In the genomic region with DNA sequence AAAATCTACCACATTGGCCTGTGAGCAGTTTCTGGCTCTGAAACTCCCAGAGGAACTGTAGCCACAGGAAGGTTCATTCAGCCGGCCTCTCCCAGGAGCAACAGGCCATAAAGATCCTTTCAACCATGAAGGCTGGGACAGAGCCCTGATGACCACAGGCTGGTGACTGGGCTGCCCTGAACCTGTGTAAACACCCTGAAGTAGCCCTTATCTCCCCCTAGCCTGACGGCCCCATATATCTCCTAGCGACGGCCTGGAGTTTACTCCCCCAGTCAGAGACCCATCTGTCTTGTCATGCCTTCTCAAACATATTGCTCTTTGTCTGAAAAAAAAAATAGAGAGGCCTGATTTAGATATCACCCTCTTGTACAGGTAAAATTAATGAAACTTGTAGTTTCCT, we compare ENCODE assay signal across 6 mouse cellular contexts.
A peak's percentile ranks its signal among the peaks of the same experiment; 100 is the strongest.
DNase-seq lines count a peak whose midpoint lies in the region; ATAC-seq lines count a peak whose summit lies in the region.
"Not testable (repeated sequence)": the region's sequence is repeated elsewhere in the genome, so short reads cannot be mapped to it uniquely, and the experiment has no call there.

No protein-coding gene starts in this region.

- not testable (repeated sequence) for H3K9me3 ChIP-seq in heart, embryonic 11.5 days (replicated peaks; ENCODE audit: control insufficient read depth, low read length); intestine, embryonic 15.5 days; kidney, embryonic 15.5 days (replicated peaks); midbrain, embryonic 11.5 days (ENCODE audit: control insufficient read depth, low read length)

- not testable (repeated sequence) for H3K4me2 ChIP-seq in heart, embryonic 11.5 days; intestine, embryonic 15.5 days (replicated peaks); kidney, embryonic 15.5 days; midbrain, embryonic 11.5 days

- H3K4me3 ChIP-seq in heart, embryonic 11.5 days (ENCODE audit: low read depth, low read length); intestine, embryonic 15.5 days (replicated peaks); kidney, embryonic 15.5 days (replicated peaks); midbrain, embryonic 11.5 days (ENCODE audit: low read depth, low read length): not testable (repeated sequence)

- ATAC-seq in heart, embryonic 11.5 days (replicated peaks; ENCODE audit: insufficient number of reproducible peaks, low FRiP score, low TSS enrichment): peak; percentile 90
- ATAC-seq in intestine, embryonic 15.5 days: peak; percentile 79
- ATAC-seq in kidney, embryonic 15.5 days (replicated peaks; ENCODE audit: low FRiP score): peak; percentile 98
- ATAC-seq in midbrain, embryonic 11.5 days (ENCODE audit: low FRiP score): not testable (repeated sequence)

- not testable (repeated sequence) for H3K9ac ChIP-seq in heart, embryonic 11.5 days (ENCODE audit: low read depth, low read length); intestine, embryonic 15.5 days; kidney, embryonic 15.5 days; midbrain, embryonic 11.5 days (ENCODE audit: low read length)

- H3K27me3 ChIP-seq in heart, embryonic 11.5 days (ENCODE audit: control insufficient read depth, insufficient read depth, low read length); intestine, embryonic 15.5 days (replicated peaks); kidney, embryonic 15.5 days; midbrain, embryonic 11.5 days (ENCODE audit: control insufficient read depth, insufficient read depth, low read length): not testable (repeated sequence)

- H3K4me1 ChIP-seq in heart, embryonic 11.5 days (ENCODE audit: control insufficient read depth, insufficient read depth, low read length); intestine, embryonic 15.5 days (replicated peaks); midbrain, embryonic 11.5 days (ENCODE audit: control insufficient read depth, insufficient read depth, low read length): not testable (repeated sequence)
- peaks cover 12% of the 10 kb centered on the region for H3K4me1 ChIP-seq in kidney, embryonic 15.5 days

- H3K27ac ChIP-seq in heart, embryonic 11.5 days (ENCODE audit: low read depth, low read length): 0 out of 2 replicates have a peak overlapping the region, but pooled peaks have one; percentile 37
- H3K27ac ChIP-seq in intestine, embryonic 15.5 days; midbrain, embryonic 11.5 days (ENCODE audit: low read depth, low read length): not testable (repeated sequence)
- peak overlapping the region; percentile 82 for H3K27ac ChIP-seq in kidney, embryonic 15.5 days

- H3K36me3 ChIP-seq in heart, embryonic 11.5 days (ENCODE audit: control insufficient read depth, insufficient read depth, low read length); intestine, embryonic 15.5 days; kidney, embryonic 15.5 days; midbrain, embryonic 11.5 days (ENCODE audit: control insufficient read depth, insufficient read depth, low read length): not testable (repeated sequence)

- peak; percentile 51 for DNase-seq in embryo, embryonic 10.5 days (ENCODE audit: low spot score)
- peak; percentile 35 to 51 for DNase-seq in kidney, postnatal 4 days
- DNase-seq in midbrain, embryonic 11.5 days (ENCODE audit: low spot score, missing footprints): peak; percentile 19

- 4% methylated on average over 4 of the region's 4 CpGs for WGBS in heart, embryonic 11.5 days (ENCODE audit: insufficient replicate concordance)
- 14% methylated on average over 4 of the region's 4 CpGs for WGBS in intestine, embryonic 15.5 days
- 4% methylated on average over 4 of the region's 4 CpGs for WGBS in kidney, embryonic 15.5 days
- WGBS in midbrain, embryonic 11.5 days: 47% methylated on average over 4 of the region's 4 CpGs
